Mouse (Mus musculus): Measurements from ENCODE around the gene Gria4. TPM values are rescaled to one million over a fixed set of nuclear protein-coding genes. Genes with fewer than 3 reads are reported as not detected.

Gria4 gene
- total RNA-seq, 2 experiments from 2014 or later: 0.09 to 0.21 TPM

DNA sequence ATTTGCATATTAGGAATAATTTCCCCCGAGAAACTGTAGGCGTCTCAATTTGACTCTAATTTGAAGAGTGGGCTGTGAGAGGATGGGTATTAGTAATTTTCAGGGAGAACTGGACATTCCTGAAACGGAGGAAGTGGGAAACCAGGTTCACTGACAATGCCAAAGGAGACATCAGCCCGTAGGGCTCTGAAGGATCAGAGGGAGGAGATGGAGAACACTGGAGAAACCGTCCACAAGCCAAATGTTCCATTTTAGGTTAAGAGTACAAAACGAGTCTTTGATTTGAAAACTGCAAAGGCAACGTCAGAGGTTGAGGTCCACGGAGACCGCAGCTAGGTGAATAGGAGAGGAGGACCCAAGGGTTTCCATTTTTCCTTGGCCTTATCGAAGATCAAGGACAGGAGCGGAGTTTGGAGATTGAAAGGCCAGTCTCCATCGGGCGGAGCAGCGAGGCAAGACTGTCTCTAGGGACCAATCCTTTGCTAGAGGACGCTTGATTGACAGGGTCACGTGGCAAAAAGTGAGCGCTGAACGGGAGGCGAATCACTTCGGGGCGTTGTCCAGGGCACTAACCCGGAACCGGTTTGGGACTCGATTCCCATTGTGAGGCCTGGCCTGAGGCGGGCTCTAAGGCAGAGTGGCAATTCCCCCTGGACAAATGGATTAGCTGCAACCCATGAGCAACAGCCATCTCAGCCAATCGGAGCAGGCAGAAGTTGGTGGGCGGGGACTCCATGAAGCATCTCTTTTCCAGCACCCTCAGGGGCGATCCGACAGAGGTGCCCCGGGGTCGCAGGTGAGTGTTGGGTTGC lies 420.0 kb downstream of the Gria4 start, which contains the start of gene Msantd4:
Msantd4 (plus strand) TSS at position 735 of the 812 bp plus-strand sequence.
- DNase-seq: peak; percentile 98
- intact Hi-C loops (cut with DNase I; ENCODE audit: low total_unique reads): loop anchor here (10.0 kb wide), 1 partner anchor 61 kb away; no protein-coding TSS in a partner anchor

Small RNAs within 50 kb of the gene (microRNA-seq; reads per million reads assigned to microRNA genes)
- 0 reads per million in 2 experiments for gene Gm23811
- 0 reads per million in 2 experiments for gene Gm23992
